Mouse (Mus musculus): ENCODE measurements at regions not wholly inside any gene's neighbourhood (a gene's known extent, or its start where the extent isn't known, plus 50 kb on each side); places are given as distances from the start of the nearest gene placed in this dataset.

DNA sequence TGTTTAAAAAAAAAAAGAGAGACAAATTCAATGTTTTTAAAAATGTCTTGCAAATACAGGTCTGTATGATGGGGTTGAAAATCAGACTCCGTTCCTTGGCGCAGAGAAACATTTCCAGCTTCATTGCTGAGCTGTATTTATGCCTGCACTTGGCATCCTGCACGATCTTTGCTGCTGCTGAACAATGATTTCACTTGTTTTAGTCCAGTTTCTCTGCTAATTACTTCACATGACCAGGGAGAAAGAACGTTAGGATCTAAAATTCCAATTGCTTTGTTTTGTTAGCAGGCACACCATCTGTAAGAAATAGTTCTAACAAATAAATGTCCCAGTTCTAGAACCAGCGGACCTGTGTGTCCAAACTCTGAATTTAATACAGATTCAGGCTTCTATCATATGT is 82.7 kb upstream of the Itprid2 start:
- no peak for TF ChIP-seq CTCF (IDR thresholded peaks at IDR 0.05)
- TF ChIP-seq POLR2A (IDR thresholded peaks at IDR 0.05; ENCODE audit: insufficient read depth, low read depth, low read length) = no peak
- TF ChIP-seq EP300 (IDR thresholded peaks at IDR 0.05; ENCODE audit: insufficient read depth, low read depth, low read length) = no peak

All from heart, adult 2 months (tissue).